Mouse (Mus musculus): ENCODE data around the gene Meox1. TPM values are rescaled to one million over a fixed set of nuclear protein-coding genes. Genes with fewer than 3 reads are reported as not detected.

The Meox1 gene
- polyA plus RNA-seq, 2 experiments: 15.2 to 20.8 TPM

GRCm38 (mm10) chr11:101923988-101924387 lies 29.8 kb upstream of the Meox1 start:
- Histone ChIP-seq H3K36me3 (ENCODE audit: control insufficient read depth, insufficient read depth, low read length) (no peaks in the 10 kb centered on the region), H3K4me1 (ENCODE audit: control insufficient read depth, insufficient read depth, low read length) (no peaks in the 10 kb centered on the region), H3K27me3 (ENCODE audit: control insufficient read depth, insufficient read depth, low read length) (no peaks in the 10 kb centered on the region; the same call in 1 of the 2 replicates), H3K4me3 (replicated peaks; ENCODE audit: low read length) (no peak overlapping the region), H3K4me2 (replicated peaks; ENCODE audit: low read depth, low read length, severe bottlenecking) (no peak overlapping the region), H3K27ac (replicated peaks; ENCODE audit: low read depth, low read length) (no peak overlapping the region), H3K9me3 (ENCODE audit: control insufficient read depth, low read length) (no peaks in the 10 kb centered on the region), H3K9ac (ENCODE audit: low read depth, low read length, severe bottlenecking) (no peak overlapping the region)
- TF ChIP-seq POLR2A (IDR thresholded peaks at IDR 0.05; ENCODE audit: borderline replicate concordance, extremely low read depth, insufficient read depth, insufficient read length): no peak
- 74% methylated on average over 6 of the region's 6 CpGs for WGBS
- no peak for ATAC-seq (ENCODE audit: low FRiP score, low read depth)
- DNase-seq (ENCODE audit: low spot score): no peak

DNA sequence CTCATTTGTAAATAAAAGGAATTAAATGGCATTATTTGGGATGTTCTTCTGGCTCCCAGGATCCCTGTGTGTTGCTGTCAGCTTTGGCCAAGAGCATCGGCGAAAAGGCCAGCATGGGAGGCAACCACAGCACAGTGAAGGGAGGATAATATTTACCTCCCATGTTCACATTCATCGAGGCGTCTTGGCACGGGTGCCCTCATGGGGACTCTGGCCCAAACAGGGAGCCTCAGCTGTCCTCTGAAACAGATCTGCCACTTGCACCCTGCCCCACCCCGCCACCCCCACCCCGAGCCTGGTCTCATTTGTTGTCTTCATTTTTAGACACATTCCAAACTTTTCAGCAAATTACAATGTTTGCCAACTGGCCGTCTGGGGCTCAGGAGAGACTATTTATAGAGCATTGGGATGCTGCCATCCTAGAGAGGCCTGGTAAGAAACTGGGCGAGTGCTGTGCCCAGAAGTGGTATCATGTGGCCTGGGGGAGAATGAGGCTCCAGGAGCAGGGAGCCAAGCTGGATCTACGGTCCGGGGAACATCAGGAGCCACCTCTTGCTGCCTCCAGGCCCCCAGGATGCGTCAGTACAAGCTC lies 27.3 kb upstream of the Meox1 start:
- Histone ChIP-seq H3K36me3 (ENCODE audit: control insufficient read depth, insufficient read depth, low read length) (no peaks in the 10 kb centered on the region), H3K4me1 (ENCODE audit: control insufficient read depth, insufficient read depth, low read length) (no peaks in the 10 kb centered on the region), H3K9ac (ENCODE audit: low read depth, low read length, severe bottlenecking) (no peak overlapping the region), H3K4me3 (replicated peaks; ENCODE audit: low read length) (no peak overlapping the region), H3K27me3 (ENCODE audit: control insufficient read depth, insufficient read depth, low read length) (peaks cover 10% of the 10 kb centered on the region; the same call in 1 of the 2 replicates), H3K27ac (replicated peaks; ENCODE audit: low read depth, low read length) (no peak overlapping the region), H3K9me3 (ENCODE audit: control insufficient read depth, low read length) (no peaks in the 10 kb centered on the region), H3K4me2 (replicated peaks; ENCODE audit: low read depth, low read length, severe bottlenecking) (no peak overlapping the region)
- no peak for DNase-seq (ENCODE audit: low spot score)
- ATAC-seq (ENCODE audit: low FRiP score, low read depth): no peak
- 75% methylated on average over 12 of the region's 12 CpGs for WGBS
- TF ChIP-seq POLR2A (IDR thresholded peaks at IDR 0.05; ENCODE audit: borderline replicate concordance, extremely low read depth, insufficient read depth, insufficient read length): no peak

- ATAC-seq (ENCODE audit: low FRiP score, low read depth): peak; percentile 67; the same call in 1 of the 2 replicates
These were observed 25.5 kb upstream of the Meox1 start for GRCm38 (mm10) chr11:101919660-101920059.

GRCm38 (mm10) chr11:101918609-101919008 lies 24.4 kb upstream of the Meox1 start:
- Histone ChIP-seq H3K4me3 (replicated peaks; ENCODE audit: low read length) (no peak overlapping the region), H3K9me3 (ENCODE audit: control insufficient read depth, low read length) (no peaks in the 10 kb centered on the region), H3K27ac (replicated peaks; ENCODE audit: low read depth, low read length) (no peak overlapping the region), H3K4me2 (replicated peaks; ENCODE audit: low read depth, low read length, severe bottlenecking) (no peak overlapping the region), H3K4me1 (ENCODE audit: control insufficient read depth, insufficient read depth, low read length) (no peaks in the 10 kb centered on the region), H3K36me3 (ENCODE audit: control insufficient read depth, insufficient read depth, low read length) (no peaks in the 10 kb centered on the region), H3K27me3 (ENCODE audit: control insufficient read depth, insufficient read depth, low read length) (peaks cover 10% of the 10 kb centered on the region; the same call in 1 of the 2 replicates), H3K9ac (ENCODE audit: low read depth, low read length, severe bottlenecking) (no peak overlapping the region)
- no peak for ATAC-seq (ENCODE audit: low FRiP score, low read depth)
- 70% methylated on average over 3 of the region's 3 CpGs for WGBS
- no peak for TF ChIP-seq POLR2A (IDR thresholded peaks at IDR 0.05; ENCODE audit: borderline replicate concordance, extremely low read depth, insufficient read depth, insufficient read length)
- DNase-seq (ENCODE audit: low spot score): no peak

More at GRCm38 (mm10) chr11:101919660-101920059, 25.5 kb upstream of the Meox1 start:
- no peak; the same call in 1 of the 2 replicates for TF ChIP-seq POLR2A (IDR thresholded peaks at IDR 0.05; ENCODE audit: borderline replicate concordance, extremely low read depth, insufficient read depth, insufficient read length)
- Histone ChIP-seq H3K4me1 (ENCODE audit: control insufficient read depth, insufficient read depth, low read length) (no peaks in the 10 kb centered on the region), H3K4me2 (replicated peaks; ENCODE audit: low read depth, low read length, severe bottlenecking) (no peak overlapping the region), H3K36me3 (ENCODE audit: control insufficient read depth, insufficient read depth, low read length) (no peaks in the 10 kb centered on the region), H3K9me3 (ENCODE audit: control insufficient read depth, low read length) (no peaks in the 10 kb centered on the region), H3K27me3 (ENCODE audit: control insufficient read depth, insufficient read depth, low read length) (peaks cover 10% of the 10 kb centered on the region; the same call in 1 of the 2 replicates), H3K9ac (ENCODE audit: low read depth, low read length, severe bottlenecking) (no peak overlapping the region), H3K27ac (replicated peaks; ENCODE audit: low read depth, low read length) (no peak overlapping the region), H3K4me3 (replicated peaks; ENCODE audit: low read length) (no peak overlapping the region)
- DNase-seq (ENCODE audit: low spot score): peak; percentile 86
- under 1% methylated on average over 6 of the region's 6 CpGs for WGBS

- Histone ChIP-seq H3K36me3 (ENCODE audit: control insufficient read depth, insufficient read depth, low read length) (no peaks in the 10 kb centered on the region), H3K4me1 (ENCODE audit: control insufficient read depth, insufficient read depth, low read length) (no peaks in the 10 kb centered on the region), H3K4me3 (replicated peaks; ENCODE audit: low read length) (no peak overlapping the region), H3K27ac (replicated peaks; ENCODE audit: low read depth, low read length) (no peak overlapping the region), H3K27me3 (ENCODE audit: control insufficient read depth, insufficient read depth, low read length) (peaks cover 10% of the 10 kb centered on the region; the same call in 1 of the 2 replicates), H3K9me3 (ENCODE audit: control insufficient read depth, low read length) (no peaks in the 10 kb centered on the region), H3K4me2 (replicated peaks; ENCODE audit: low read depth, low read length, severe bottlenecking) (no peak overlapping the region), H3K9ac (ENCODE audit: low read depth, low read length, severe bottlenecking) (no peak overlapping the region)
- WGBS: 60% methylated on average over 3 of the region's 3 CpGs
- ATAC-seq (ENCODE audit: low FRiP score, low read depth) (no peak), DNase-seq (ENCODE audit: low spot score) (no peak)
- no peak for TF ChIP-seq POLR2A (IDR thresholded peaks at IDR 0.05; ENCODE audit: borderline replicate concordance, extremely low read depth, insufficient read depth, insufficient read length)
These were observed 22.6 kb upstream of the Meox1 start for GRCm38 (mm10) chr11:101916772-101917171.

Measured in limb, embryonic 14.5 days (tissue).